Comparison of ENCODE assay signal across 7 mouse cellular contexts in genomic region chr8:117157769-117158091, GRCm38 (mm10). TPM values are rescaled to one million over a fixed set of nuclear protein-coding genes. Genes with fewer than 3 reads are reported as not detected.
DNase-seq lines count a peak whose midpoint lies in the region; ATAC-seq lines count a peak whose summit lies in the region.

No protein-coding gene starts in this region.

- intact Hi-C loops in left cerebral cortex, postnatal 25 days (cut with DNase I), result no loop called here

- H3K27me3 ChIP-seq in intestine, embryonic 15.5 days (replicated peaks), result no peaks in the 10 kb centered on the region
- no peaks in the 10 kb centered on the region for H3K27me3 ChIP-seq in midbrain, embryonic 10.5 days (ENCODE audit: low read depth, poor library complexity, severe bottlenecking)

- peak overlapping the region; percentile 100 for H3K4me3 ChIP-seq in intestine, embryonic 15.5 days (replicated peaks)
- peak overlapping the region; percentile 87 for H3K4me3 ChIP-seq in midbrain, embryonic 10.5 days

- H3K9me3 ChIP-seq in intestine, embryonic 15.5 days, result no peaks in the 10 kb centered on the region
- no peaks in the 10 kb centered on the region for H3K9me3 ChIP-seq in midbrain, embryonic 10.5 days (replicated peaks)

- peak overlapping the region; percentile 79 for H3K4me2 ChIP-seq in intestine, embryonic 15.5 days (replicated peaks)

- H3K9ac ChIP-seq in intestine, embryonic 15.5 days, result peak overlapping the region; percentile 96

- peaks cover 18% of the 10 kb centered on the region for H3K4me1 ChIP-seq in intestine, embryonic 15.5 days (replicated peaks)
- peaks cover 42% of the 10 kb centered on the region for H3K4me1 ChIP-seq in midbrain, embryonic 10.5 days

- peak; percentile 97 to 98 for DNase-seq in adrenal gland, adult 18-20 months (ENCODE audit: low spot score in 2 of 2)
- peak; percentile 97 for DNase-seq in embryo, embryonic 11 days
- peak; percentile 96 for DNase-seq in gastrocnemius, postnatal 25 days
- peak; percentile 98 to 99 for DNase-seq in left cerebral cortex, postnatal 25 days (ENCODE audit: low spot score in 2 of 2)
- peak; percentile 96 for DNase-seq in midbrain, embryonic 10.5 days (ENCODE audit: low spot score)
- peak; percentile 98 for DNase-seq in right cerebral cortex, postnatal 4 days

- H3K27ac ChIP-seq in intestine, embryonic 15.5 days, result peak overlapping the region; percentile 88
- peak overlapping the region; percentile 92 for H3K27ac ChIP-seq in midbrain, embryonic 10.5 days (replicated peaks)

- no peaks in the 10 kb centered on the region for H3K36me3 ChIP-seq in intestine, embryonic 15.5 days
- no peaks in the 10 kb centered on the region for H3K36me3 ChIP-seq in midbrain, embryonic 10.5 days

- ATAC-seq in intestine, embryonic 15.5 days, result peak; percentile 97

- WGBS in intestine, embryonic 15.5 days, result under 1% methylated on average over 45 of the region's 45 CpGs
- under 1% methylated on average over 45 of the region's 45 CpGs for WGBS in midbrain, embryonic 10.5 days

RNA-seq across cellular contexts. Expression of gene Gan, which starts 0.2 kb away (rescaled TPM):
- 10 to 100 TPM in 1 of 2 experiments, 1 to 10 TPM in 1; 7.4 to 13.2 TPM for total RNA-seq in adrenal gland, adult 18-20 months (2021)
- 1 to 10 TPM; 4.0 to 4.9 TPM for total RNA-seq in gastrocnemius, postnatal 25 days (2021)
- polyA plus RNA-seq in intestine, embryonic 15.5 days (2015; fragmentation: Nextera tagmentation; extraction: Ambion mirVana), result 2.1 and 2.5 TPM in 2 replicates
- 10 to 100 TPM; 16.8 to 17.9 TPM for total RNA-seq in left cerebral cortex, postnatal 25 days (2021)
- polyA plus RNA-seq in midbrain, embryonic 10.5 days (2016; fragmentation: Nextera tagmentation; extraction: Ambion mirVana), result 2.3 and 2.4 TPM in 2 replicates

Comparison
In these comparisons a context has a peak if more than half of its experiments do, and no peak if none do; other contexts are left out.
1. Peak in every context shown above with its lines: DNase-seq, ATAC-seq, H3K4me3 ChIP-seq and H3K27ac ChIP-seq.